Mouse (Mus musculus): ENCODE results near the gene Defb41. TPM values are rescaled to one million over a fixed set of nuclear protein-coding genes. Genes with fewer than 3 reads are reported as not detected.
"Not testable (repeated sequence)": the region's sequence is repeated elsewhere in the genome, so short reads cannot be mapped to it uniquely, and the experiment has no call there.

The Defb41 gene
- not detected in 2 replicates for polyA plus RNA-seq (2015; fragmentation: Nextera tagmentation; extraction: Ambion mirVana)

DNA sequence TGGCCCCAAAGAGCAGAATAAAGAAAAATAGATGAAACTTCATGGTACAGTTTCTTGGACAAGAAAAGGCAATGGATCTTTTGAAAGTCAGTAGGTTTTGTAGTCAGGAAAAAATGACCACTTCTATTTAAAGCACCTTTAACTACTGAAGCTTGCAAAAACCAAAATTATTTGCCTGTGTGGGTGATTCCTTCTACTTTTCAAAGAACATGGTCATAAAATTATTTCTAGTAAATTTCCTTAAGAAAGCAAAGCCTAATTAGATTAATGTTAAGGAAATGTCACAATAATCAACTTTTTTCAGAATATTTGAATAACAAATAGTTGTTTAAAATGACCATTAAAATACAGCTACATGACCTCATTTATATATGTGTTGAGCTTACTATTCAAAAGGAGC lies at the start of gene Defb41:
Gene Defb41, minus strand, starts transcription at position 101 of the 400 bp plus-strand sequence.
- Histone ChIP-seq H3K4me2 (no peak within 1 kb of the TSS), H3K27me3 (replicated peaks) (no peaks in the 10 kb centered on the region), H3K4me3 (no peak within 1 kb of the TSS), H3K27ac (replicated peaks) (no peak within 1 kb of the TSS), H3K36me3 (no peaks in the 10 kb centered on the region), H3K9ac (no peak within 1 kb of the TSS), H3K4me1 (no peaks in the 10 kb centered on the region), H3K9me3 (no peaks in the 10 kb centered on the region)
- ATAC-seq (ENCODE audit: extremely low read depth, insufficient number of reproducible peaks, low FRiP score, low TSS enrichment) = no peak

- no peak for ATAC-seq (ENCODE audit: extremely low read depth, insufficient number of reproducible peaks, low FRiP score, low TSS enrichment)
- Histone ChIP-seq H3K4me1 (no peaks in the 10 kb centered on the region), H3K4me3 (no peak overlapping the region), H3K9ac (no peak overlapping the region), H3K36me3 (no peaks in the 10 kb centered on the region), H3K27me3 (replicated peaks) (no peaks in the 10 kb centered on the region), H3K9me3 (no peaks in the 10 kb centered on the region), H3K27ac (replicated peaks) (no peak overlapping the region), H3K4me2 (no peak overlapping the region)
- WGBS = 74% methylated on average over 4 of the region's 4 CpGs
Measured at GRCm38 (mm10) chr1:18308474-18308829, 43.5 kb upstream of the Defb41 start.

DNA sequence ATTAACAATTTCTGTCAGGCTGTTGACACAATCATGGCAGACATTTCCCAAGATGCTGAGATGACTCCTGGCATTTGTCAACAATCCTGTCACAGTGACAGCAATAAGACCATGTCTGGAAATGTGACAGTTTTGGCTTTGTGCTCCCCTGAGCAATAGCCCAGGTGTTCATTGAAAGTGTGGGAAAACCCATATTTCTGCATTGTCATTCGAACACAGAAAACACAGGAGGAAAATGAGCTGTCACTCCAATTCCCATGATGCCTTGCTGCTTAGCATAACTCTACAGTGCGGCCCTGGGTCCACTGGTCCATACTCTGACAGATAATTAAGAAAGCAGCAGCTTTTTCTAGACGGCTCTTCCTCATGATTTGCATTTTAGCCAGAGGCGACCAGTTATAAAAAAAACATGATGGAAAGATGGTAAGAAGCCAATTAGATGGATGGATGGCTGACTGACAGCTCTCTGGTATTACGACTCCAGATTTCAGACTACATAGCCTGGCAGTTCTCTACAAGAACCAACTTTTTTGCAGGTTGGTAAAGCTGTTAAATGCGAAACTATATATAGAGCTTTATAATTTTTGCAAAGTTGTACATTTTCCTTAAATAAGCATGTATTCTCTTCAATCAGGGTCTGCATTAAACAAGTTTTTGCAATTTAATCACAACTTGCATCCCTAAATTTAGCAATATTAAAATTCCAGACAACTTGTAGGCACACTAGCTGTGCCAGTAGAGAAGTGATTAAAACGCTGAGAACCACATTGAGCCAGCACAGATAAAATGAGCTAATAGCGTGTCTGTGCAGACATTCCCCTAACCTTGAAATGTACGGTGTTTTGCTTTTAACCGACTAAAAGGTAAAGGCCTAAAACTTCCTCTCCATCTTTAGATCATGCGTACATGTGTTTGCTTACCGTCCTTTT lies 42.9 kb upstream of the Defb41 start:
- Histone ChIP-seq H3K9ac (no peak overlapping the region), H3K36me3 (no peaks in the 10 kb centered on the region), H3K4me3 (no peak overlapping the region), H3K9me3 (no peaks in the 10 kb centered on the region), H3K27ac (replicated peaks) (no peak overlapping the region), H3K4me2 (no peak overlapping the region), H3K27me3 (replicated peaks) (no peaks in the 10 kb centered on the region), H3K4me1 (no peaks in the 10 kb centered on the region)
- no peak for ATAC-seq (ENCODE audit: extremely low read depth, insufficient number of reproducible peaks, low FRiP score, low TSS enrichment)
- WGBS = 81% methylated on average over 12 of the region's 12 CpGs

- no peak overlapping the region for H3K4me2 ChIP-seq
- no peak overlapping the region for H3K27ac ChIP-seq (replicated peaks)
- H3K4me1 ChIP-seq = no peaks in the 10 kb centered on the region
- no peak overlapping the region for H3K9ac ChIP-seq
- no peak overlapping the region for H3K4me3 ChIP-seq
- H3K9me3 ChIP-seq = no peaks in the 10 kb centered on the region
- no peak for ATAC-seq (ENCODE audit: extremely low read depth, insufficient number of reproducible peaks, low FRiP score, low TSS enrichment)
- H3K36me3 ChIP-seq = no peaks in the 10 kb centered on the region
- H3K27me3 ChIP-seq (replicated peaks) = no peaks in the 10 kb centered on the region
- WGBS = 21% methylated on average over 4 of the region's 4 CpGs
Measured at GRCm38 (mm10) chr1:18292515-18292914, 27.6 kb upstream of the Defb41 start.

- Histone ChIP-seq H3K36me3 (no peaks in the 10 kb centered on the region), H3K9me3 (no peaks in the 10 kb centered on the region), H3K4me2 (no peak overlapping the region), H3K27ac (replicated peaks) (no peak overlapping the region), H3K4me1 (no peaks in the 10 kb centered on the region), H3K27me3 (replicated peaks) (no peaks in the 10 kb centered on the region), H3K4me3 (no peak overlapping the region), H3K9ac (no peak overlapping the region)
- ATAC-seq (ENCODE audit: extremely low read depth, insufficient number of reproducible peaks, low FRiP score, low TSS enrichment) = no peak
- WGBS = 28% methylated on average over 3 of the region's 3 CpGs
Measured at GRCm38 (mm10) chr1:18288860-18289259, 23.9 kb upstream of the Defb41 start.

DNA sequence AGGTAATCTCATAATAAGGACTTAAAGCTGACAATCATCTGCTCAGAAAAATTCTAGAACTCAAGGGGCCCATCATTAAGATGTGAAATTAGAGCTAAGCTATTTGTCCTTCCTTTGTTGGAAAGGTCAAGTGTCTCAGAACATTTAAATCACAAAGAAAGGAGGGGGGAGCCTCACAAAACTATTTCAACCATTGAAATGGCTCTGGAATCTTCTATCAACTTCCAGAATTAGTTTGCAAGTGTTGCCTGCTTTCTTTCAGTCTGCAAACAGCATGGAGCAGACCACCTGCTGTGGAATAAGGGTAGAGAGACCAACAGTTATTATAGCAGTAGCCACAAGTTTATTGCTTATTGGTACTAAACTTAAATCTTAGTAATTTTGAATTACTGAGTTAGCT lies 22.4 kb upstream of the Defb41 start:
- Histone ChIP-seq H3K9me3 (peaks cover 2% of the 10 kb centered on the region), H3K27me3 (replicated peaks) (no peaks in the 10 kb centered on the region), H3K4me2 (no peak overlapping the region)

GRCm38 (mm10) chr1:18271095-18271494 lies 6.2 kb upstream of the Defb41 start:
- Histone ChIP-seq H3K9me3 (no peaks in the 10 kb centered on the region), H3K27me3 (replicated peaks) (no peaks in the 10 kb centered on the region), H3K4me2 (no peak overlapping the region), H3K4me1 (no peaks in the 10 kb centered on the region), H3K9ac (no peak overlapping the region), H3K4me3 (no peak overlapping the region), H3K27ac (replicated peaks) (no peak overlapping the region), H3K36me3 (no peaks in the 10 kb centered on the region)
- no peak for ATAC-seq (ENCODE audit: extremely low read depth, insufficient number of reproducible peaks, low FRiP score, low TSS enrichment)
- 74% methylated on average over 4 of the region's 4 CpGs for WGBS

More for the DNA sequence above, 22.4 kb upstream of the Defb41 start:
- no peak overlapping the region for H3K27ac ChIP-seq (replicated peaks)
- no peak for ATAC-seq (ENCODE audit: extremely low read depth, insufficient number of reproducible peaks, low FRiP score, low TSS enrichment)
- H3K4me1 ChIP-seq = no peaks in the 10 kb centered on the region
- H3K36me3 ChIP-seq = no peaks in the 10 kb centered on the region
- H3K9ac ChIP-seq = no peak overlapping the region
- H3K4me3 ChIP-seq = no peak overlapping the region

DNA sequence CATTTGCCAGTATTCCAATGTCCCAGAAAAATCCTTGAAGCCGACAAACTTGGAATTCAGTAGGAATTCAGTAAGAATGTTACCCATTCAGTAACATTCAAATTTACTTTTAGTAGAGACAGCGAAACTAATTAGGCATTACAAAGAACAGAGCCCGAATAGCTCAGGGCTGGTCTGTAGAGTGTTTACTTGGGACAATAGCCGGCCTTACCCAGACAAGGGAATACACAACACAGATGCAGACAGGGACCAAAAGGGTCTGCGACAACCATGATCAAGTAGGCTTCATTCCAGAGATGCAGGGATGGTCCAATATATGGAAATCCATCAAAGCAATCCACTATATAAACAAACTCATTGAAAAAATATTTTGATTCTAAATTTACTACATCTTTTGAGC lies 3.9 kb upstream of the Defb41 start:
- Histone ChIP-seq H3K27ac (replicated peaks) (no peak overlapping the region), H3K9ac (no peak overlapping the region), H3K4me2 (no peak overlapping the region), H3K4me3 (no peak overlapping the region), H3K9me3 (no peaks in the 10 kb centered on the region), H3K4me1 (no peaks in the 10 kb centered on the region), H3K36me3 (no peaks in the 10 kb centered on the region), H3K27me3 (replicated peaks) (no peaks in the 10 kb centered on the region)
- 70% methylated on average over 5 of the region's 5 CpGs for WGBS
- no peak for ATAC-seq (ENCODE audit: extremely low read depth, insufficient number of reproducible peaks, low FRiP score, low TSS enrichment)

- not testable (repeated sequence) for H3K9ac ChIP-seq; H3K27me3 ChIP-seq (replicated peaks); H3K4me1 ChIP-seq; ATAC-seq (ENCODE audit: extremely low read depth, insufficient number of reproducible peaks, low FRiP score, low TSS enrichment); H3K9me3 ChIP-seq; H3K27ac ChIP-seq (replicated peaks); H3K4me3 ChIP-seq; H3K36me3 ChIP-seq; H3K4me2 ChIP-seq
- 84% methylated on average over 9 of the region's 9 CpGs for WGBS
Measured at GRCm38 (mm10) chr1:18245801-18246580, 18.9 kb downstream of the Defb41 start.

GRCm38 (mm10) chr1:18237343-18237742 lies 27.6 kb downstream of the Defb41 start, which contains the start of gene Defb18:
Defb18 (minus strand) TSS chr1:18237443.
- Histone ChIP-seq H3K4me2 (no peak within 1 kb of the TSS), H3K9me3 (no peaks in the 10 kb centered on the region), H3K4me1 (no peaks in the 10 kb centered on the region), H3K9ac (no peak within 1 kb of the TSS), H3K27me3 (replicated peaks) (no peaks in the 10 kb centered on the region), H3K27ac (replicated peaks) (no peak within 1 kb of the TSS), H3K4me3 (no peak within 1 kb of the TSS), H3K36me3 (no peaks in the 10 kb centered on the region)
- WGBS = 58% methylated on average over 1 of the region's 1 CpGs
- no peak for ATAC-seq (ENCODE audit: extremely low read depth, insufficient number of reproducible peaks, low FRiP score, low TSS enrichment)

GRCm38 (mm10) chr1:18223385-18223945 lies 41.5 kb downstream of the Defb41 start:
- 22% methylated on average over 3 of the region's 3 CpGs for WGBS
- Histone ChIP-seq H3K4me3 (no peak overlapping the region), H3K27ac (replicated peaks) (no peak overlapping the region), H3K36me3 (no peaks in the 10 kb centered on the region), H3K4me1 (no peaks in the 10 kb centered on the region), H3K27me3 (replicated peaks) (no peaks in the 10 kb centered on the region), H3K9me3 (no peaks in the 10 kb centered on the region), H3K4me2 (no peak overlapping the region), H3K9ac (no peak overlapping the region)
- ATAC-seq (ENCODE audit: extremely low read depth, insufficient number of reproducible peaks, low FRiP score, low TSS enrichment) = no peak

Measured in heart, embryonic 13.5 days (tissue).